Mouse (Mus musculus): ENCODE results near the gene Myo1e. TPM values are rescaled to one million over a fixed set of nuclear protein-coding genes. Genes with fewer than 3 reads are reported as not detected.

Myo1e gene
- polyA plus RNA-seq, 1 experiment from 2014 or later: 18.2 TPM

- no peak overlapping the region for H3K4me3 ChIP-seq (ENCODE audit: low read length)
- 0 out of 2 replicates have a peak, but pooled peaks cover 2% of the 10 kb centered on the region for H3K9me3 ChIP-seq (ENCODE audit: control insufficient read depth, low read length)
- H3K4me1 ChIP-seq (ENCODE audit: control insufficient read depth, insufficient read depth, low read length): no peaks in the 10 kb centered on the region
- H3K4me2 ChIP-seq (ENCODE audit: low read depth, low read length): no peak overlapping the region
- WGBS: 81% methylated on average over 11 of the region's 11 CpGs
- no peak overlapping the region for H3K9ac ChIP-seq (ENCODE audit: low read depth, low read length)
- H3K27ac ChIP-seq (ENCODE audit: low read length): no peak overlapping the region
- H3K27me3 ChIP-seq (replicated peaks; ENCODE audit: control insufficient read depth, insufficient read depth, low read length): no peaks in the 10 kb centered on the region
- no peaks in the 10 kb centered on the region for H3K36me3 ChIP-seq (ENCODE audit: control insufficient read depth, insufficient read depth, low read length)
- no peak for ATAC-seq
These were observed 12.5 kb upstream of the Myo1e start for GRCm38 (mm10) chr9:70194622-70195021.

GRCm38 (mm10) chr9:70196956-70197659 lies 10.0 kb upstream of the Myo1e start:
- H3K4me1 ChIP-seq (ENCODE audit: control insufficient read depth, insufficient read depth, low read length): no peaks in the 10 kb centered on the region
- H3K36me3 ChIP-seq (ENCODE audit: control insufficient read depth, insufficient read depth, low read length): no peaks in the 10 kb centered on the region
- H3K9me3 ChIP-seq (ENCODE audit: control insufficient read depth, low read length): 0 out of 2 replicates have a peak, but pooled peaks cover 2% of the 10 kb centered on the region
- no peak overlapping the region for H3K4me2 ChIP-seq (ENCODE audit: low read depth, low read length)
- ATAC-seq: no peak
- no peak overlapping the region for H3K27ac ChIP-seq (ENCODE audit: low read length)
- H3K9ac ChIP-seq (ENCODE audit: low read depth, low read length): no peak overlapping the region
- WGBS: 84% methylated on average over 15 of the region's 15 CpGs
- no peak overlapping the region for H3K4me3 ChIP-seq (ENCODE audit: low read length)
- H3K27me3 ChIP-seq (replicated peaks; ENCODE audit: control insufficient read depth, insufficient read depth, low read length): no peaks in the 10 kb centered on the region

GRCm38 (mm10) chr9:70197992-70198391 lies 9.2 kb upstream of the Myo1e start:
- Histone ChIP-seq H3K36me3 (ENCODE audit: control insufficient read depth, insufficient read depth, low read length) (no peaks in the 10 kb centered on the region), H3K27me3 (replicated peaks; ENCODE audit: control insufficient read depth, insufficient read depth, low read length) (no peaks in the 10 kb centered on the region), H3K27ac (ENCODE audit: low read length) (no peak overlapping the region), H3K9me3 (ENCODE audit: control insufficient read depth, low read length) (0 out of 2 replicates have a peak, but pooled peaks cover 2% of the 10 kb centered on the region), H3K4me1 (ENCODE audit: control insufficient read depth, insufficient read depth, low read length) (no peaks in the 10 kb centered on the region), H3K9ac (ENCODE audit: low read depth, low read length) (no peak overlapping the region), H3K4me3 (ENCODE audit: low read length) (no peak overlapping the region), H3K4me2 (ENCODE audit: low read depth, low read length) (no peak overlapping the region)
- ATAC-seq: no peak
- 65% methylated on average over 8 of the region's 8 CpGs for WGBS

GRCm38 (mm10) chr9:70202753-70203152 lies 4.4 kb upstream of the Myo1e start:
- Histone ChIP-seq H3K9me3 (ENCODE audit: control insufficient read depth, low read length) (no peaks in the 10 kb centered on the region), H3K4me2 (ENCODE audit: low read depth, low read length) (no peak overlapping the region), H3K27ac (ENCODE audit: low read length) (no peak overlapping the region), H3K4me3 (ENCODE audit: low read length) (no peak overlapping the region), H3K9ac (ENCODE audit: low read depth, low read length) (no peak overlapping the region), H3K4me1 (ENCODE audit: control insufficient read depth, insufficient read depth, low read length) (peaks cover 3% of the 10 kb centered on the region; the same call in 1 of the 2 replicates), H3K27me3 (replicated peaks; ENCODE audit: control insufficient read depth, insufficient read depth, low read length) (no peaks in the 10 kb centered on the region), H3K36me3 (ENCODE audit: control insufficient read depth, insufficient read depth, low read length) (no peaks in the 10 kb centered on the region)
- ATAC-seq: no peak
- WGBS: 66% methylated on average over 5 of the region's 5 CpGs

GRCm38 (mm10) chr9:70203267-70204076 lies 3.7 kb upstream of the Myo1e start:
- Histone ChIP-seq H3K9me3 (ENCODE audit: control insufficient read depth, low read length) (no peaks in the 10 kb centered on the region), H3K36me3 (ENCODE audit: control insufficient read depth, insufficient read depth, low read length) (no peaks in the 10 kb centered on the region), H3K4me3 (ENCODE audit: low read length) (no peak overlapping the region), H3K9ac (ENCODE audit: low read depth, low read length) (no peak overlapping the region), H3K4me1 (ENCODE audit: control insufficient read depth, insufficient read depth, low read length) (peaks cover 8% of the 10 kb centered on the region; the same call in 1 of the 2 replicates), H3K27me3 (replicated peaks; ENCODE audit: control insufficient read depth, insufficient read depth, low read length) (no peaks in the 10 kb centered on the region), H3K4me2 (ENCODE audit: low read depth, low read length) (no peak overlapping the region), H3K27ac (ENCODE audit: low read length) (no peak overlapping the region)
- no peak for ATAC-seq
- 75% methylated on average over 15 of the region's 15 CpGs for WGBS

- H3K27me3 ChIP-seq (replicated peaks; ENCODE audit: control insufficient read depth, insufficient read depth, low read length): no peaks in the 10 kb centered on the region
- peak overlapping the region; percentile 69 for H3K4me3 ChIP-seq (ENCODE audit: low read length)
- H3K4me2 ChIP-seq (ENCODE audit: low read depth, low read length): peak overlapping the region; percentile 96
- H3K36me3 ChIP-seq (ENCODE audit: control insufficient read depth, insufficient read depth, low read length): no peaks in the 10 kb centered on the region
- peak; percentile 52 for ATAC-seq
- H3K4me1 ChIP-seq (ENCODE audit: control insufficient read depth, insufficient read depth, low read length): peaks cover 23% of the 10 kb centered on the region
- peak overlapping the region; percentile 96 for H3K27ac ChIP-seq (ENCODE audit: low read length)
- under 1% methylated on average over 26 of the region's 26 CpGs for WGBS
- peak overlapping the region; percentile 75 for H3K9ac ChIP-seq (ENCODE audit: low read depth, low read length)
- no peaks in the 10 kb centered on the region for H3K9me3 ChIP-seq (ENCODE audit: control insufficient read depth, low read length)
These were observed 901 bp downstream of the Myo1e start for GRCm38 (mm10) chr9:70207981-70208521.

GRCm38 (mm10) chr9:70208751-70209150 lies 1.6 kb downstream of the Myo1e start:
- Histone ChIP-seq H3K4me1 (ENCODE audit: control insufficient read depth, insufficient read depth, low read length) (peaks cover 23% of the 10 kb centered on the region), H3K36me3 (ENCODE audit: control insufficient read depth, insufficient read depth, low read length) (no peaks in the 10 kb centered on the region), H3K27me3 (replicated peaks; ENCODE audit: control insufficient read depth, insufficient read depth, low read length) (no peaks in the 10 kb centered on the region), H3K4me2 (ENCODE audit: low read depth, low read length) (peak overlapping the region; percentile 96), H3K9ac (ENCODE audit: low read depth, low read length) (peak overlapping the region; percentile 75), H3K27ac (ENCODE audit: low read length) (no peak overlapping the region), H3K4me3 (ENCODE audit: low read length) (peak overlapping the region; percentile 69), H3K9me3 (ENCODE audit: control insufficient read depth, low read length) (no peaks in the 10 kb centered on the region)
- ATAC-seq: no peak
- 16% methylated on average over 12 of the region's 12 CpGs for WGBS

GRCm38 (mm10) chr9:70209296-70210049 lies 2.3 kb downstream of the Myo1e start:
- Histone ChIP-seq H3K27me3 (replicated peaks; ENCODE audit: control insufficient read depth, insufficient read depth, low read length) (no peaks in the 10 kb centered on the region), H3K9me3 (ENCODE audit: control insufficient read depth, low read length) (no peaks in the 10 kb centered on the region), H3K4me2 (ENCODE audit: low read depth, low read length) (peak overlapping the region; percentile 26; the same call in 1 of the 2 replicates), H3K4me3 (ENCODE audit: low read length) (peak overlapping the region; percentile 69; the same call in 1 of the 2 replicates), H3K9ac (ENCODE audit: low read depth, low read length) (no peak overlapping the region), H3K27ac (ENCODE audit: low read length) (no peak overlapping the region), H3K4me1 (ENCODE audit: control insufficient read depth, insufficient read depth, low read length) (peaks cover 23% of the 10 kb centered on the region), H3K36me3 (ENCODE audit: control insufficient read depth, insufficient read depth, low read length) (no peaks in the 10 kb centered on the region)
- peak; percentile 49; the same call in 1 of the 2 replicates for ATAC-seq
- 73% methylated on average over 8 of the region's 8 CpGs for WGBS

GRCm38 (mm10) chr9:70211638-70212037 lies 4.5 kb downstream of the Myo1e start:
- WGBS: 85% methylated on average over 14 of the region's 14 CpGs
- Histone ChIP-seq H3K4me2 (ENCODE audit: low read depth, low read length) (no peak overlapping the region), H3K9me3 (ENCODE audit: control insufficient read depth, low read length) (no peaks in the 10 kb centered on the region), H3K9ac (ENCODE audit: low read depth, low read length) (no peak overlapping the region), H3K36me3 (ENCODE audit: control insufficient read depth, insufficient read depth, low read length) (no peaks in the 10 kb centered on the region), H3K27ac (ENCODE audit: low read length) (no peak overlapping the region), H3K4me3 (ENCODE audit: low read length) (no peak overlapping the region), H3K27me3 (replicated peaks; ENCODE audit: control insufficient read depth, insufficient read depth, low read length) (no peaks in the 10 kb centered on the region), H3K4me1 (ENCODE audit: control insufficient read depth, insufficient read depth, low read length) (peaks cover 20% of the 10 kb centered on the region)
- ATAC-seq: no peak

Measured in intestine, embryonic 16.5 days (tissue).